Mouse (Mus musculus): ENCODE measurements around the gene Tdrd6. TPM values are rescaled to one million over a fixed set of nuclear protein-coding genes. Genes with fewer than 3 reads are reported as not detected.
A peak's percentile ranks its signal among the peaks of the same experiment; 100 is the strongest.

The Tdrd6 gene
- polyA plus RNA-seq, 1 experiment, result 202 TPM

DNA sequence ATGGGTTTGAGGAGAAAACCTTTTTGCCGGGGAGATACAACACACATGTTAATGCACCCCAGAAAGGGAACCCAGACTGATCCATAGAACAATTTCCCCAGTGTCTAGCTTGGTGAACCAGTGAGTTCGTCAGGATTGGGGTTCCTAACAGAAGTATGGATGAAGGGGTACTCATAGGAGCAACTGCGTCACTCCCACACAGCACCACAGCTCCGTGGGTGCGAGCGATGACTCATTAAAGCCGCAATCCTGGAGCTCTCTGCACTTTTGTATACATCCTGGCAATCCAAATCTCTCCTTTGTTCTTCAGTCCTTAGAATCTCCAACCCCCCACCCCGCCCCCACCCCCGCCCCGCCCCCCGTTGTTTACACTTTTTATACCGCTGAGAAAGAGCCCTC lies 62.5 kb downstream of the Tdrd6 start:
- peak overlapping the region; percentile 39; the same call in 1 of the 2 replicates for H3K27ac ChIP-seq (ENCODE audit: control insufficient read depth, insufficient read depth, low read depth, low read length)
- no peaks in the 10 kb centered on the region for H3K36me3 ChIP-seq (ENCODE audit: control insufficient read depth, insufficient read depth, low read length)
- peaks cover 5% of the 10 kb centered on the region for H3K4me1 ChIP-seq (ENCODE audit: control insufficient read depth, insufficient read depth, low read length)
- no peaks in the 10 kb centered on the region; the same call in 1 of the 2 replicates for H3K27me3 ChIP-seq (ENCODE audit: control insufficient read depth, insufficient read depth, low read length)
- H3K4me3 ChIP-seq (ENCODE audit: control insufficient read depth, low read depth, low read length), result peak overlapping the region; percentile 75
- TF ChIP-seq POLR2A (IDR thresholded peaks at IDR 0.05; ENCODE audit: control insufficient read depth, low read depth, low read length) (no peak), CTCF (IDR thresholded peaks at IDR 0.05; ENCODE audit: control insufficient read depth, insufficient read depth, insufficient replicate concordance, low read depth, low read length) (no peak)

Other genes starting within 250 kb of the Tdrd6 start
- gene Mep1a, start 127.5 kb downstream of the Tdrd6 start, polyA plus RNA-seq (2012; rRNA removed), result 0.14 and 0.53 TPM in 2 replicates
- 0.22 and 0.23 TPM in 2 replicates for gene Ankrd66, start 86.7 kb downstream of the Tdrd6 start, polyA plus RNA-seq (2012; rRNA removed)
- 8.6 and 14.8 TPM in 2 replicates for gene Pla2g7, start 62.2 kb downstream of the Tdrd6 start, polyA plus RNA-seq (2012; rRNA removed)
- gene Slc25a27, start 36.9 kb upstream of the Tdrd6 start, polyA plus RNA-seq (2012; rRNA removed), result 4.3 and 4.6 TPM in 2 replicates
- gene Cyp39a1, start 37.1 kb upstream of the Tdrd6 start, polyA plus RNA-seq (2012; rRNA removed), result 2.7 and 2.8 TPM in 2 replicates
- 1.2 and 1.3 TPM in 2 replicates for gene Rcan2, start 171.1 kb upstream of the Tdrd6 start, polyA plus RNA-seq (2012; rRNA removed)

Measured in testis, adult 2 months (tissue).